Mouse (Mus musculus) kidney, embryonic 15.5 days (tissue): Measurements from ENCODE around the gene 2010111I01Rik. TPM values are rescaled to one million over a fixed set of nuclear protein-coding genes. Genes with fewer than 3 reads are reported as not detected.
"Not testable (repeated sequence)": the region's sequence is repeated elsewhere in the genome, so short reads cannot be mapped to it uniquely, and the experiment has no call there.

Source experiments
- ATAC-seq: fragments of 200-750 bp; cut with Nextera tagmentation; replicated peaks from 2 replicates; pipeline ENCODE4 v1.8.0; 2017; ENCODE audit warnings: moderate TSS enrichment; ENCODE audit not compliant: low FRiP score
- H3K27ac ChIP-seq: fragments of 300-500 bp; sonication (generic); 2 replicates; pipeline ENCODE4 v1.5.1; 2015; ENCODE audit warnings: mild to moderate bottlenecking, inconsistent platforms
- H3K27me3 ChIP-seq: fragments of 300-500 bp; sonication (generic); 2 replicates; pipeline ENCODE4 v1.6.1; 2015; ENCODE audit warnings: inconsistent platforms
- H3K36me3 ChIP-seq: fragments of 300-500 bp; sonication (generic); 2 replicates; pipeline ENCODE4 v1.6.1; 2015; ENCODE audit warnings: inconsistent platforms
- H3K4me1 ChIP-seq: fragments of 300-500 bp; sonication (generic); 2 replicates; pipeline ENCODE4 v1.6.1; 2015; ENCODE audit warnings: inconsistent platforms
- H3K4me2 ChIP-seq: fragments of 300-500 bp; sonication (generic); 2 replicates; pipeline ENCODE4 v1.6.1; 2015; ENCODE audit warnings: moderate library complexity, mild to moderate bottlenecking, inconsistent platforms
- H3K4me3 ChIP-seq: fragments of 300-500 bp; sonication (generic); replicated peaks from 2 replicates; pipeline ENCODE4 v1.5.1; 2015; ENCODE audit warnings: mild to moderate bottlenecking, inconsistent platforms
- H3K9ac ChIP-seq: fragments of 300-500 bp; sonication (generic); 2 replicates; pipeline ENCODE4 v1.6.1; 2015; ENCODE audit warnings: mild to moderate bottlenecking, inconsistent platforms
- H3K9me3 ChIP-seq: fragments of 300-500 bp; sonication (generic); replicated peaks from 2 replicates; pipeline ENCODE4 v1.6.1; 2016; ENCODE audit warnings: inconsistent platforms
- WGBS: fragments of 180-500 bp; shearing (Covaris S2); methylation state at CpG from one replicate; pipeline ENCODE4 v1.1.7; 2015; ENCODE audit warnings: mixed read lengths; 5-methylcytosine and 5-hydroxymethylcytosine counted together
- polyA plus RNA-seq: library from polyadenylated mRNA; unstranded; fragments of >200 nt; fragmentation: Nextera tagmentation; extraction: Ambion mirVana; gene quantifications from 2 replicates; pipeline ENCODE4 v1.2.1, GENCODE M21; 2015

The 2010111I01Rik gene
- polyA plus RNA-seq, 1 experiment from 2014 or later, result 128 TPM

GRCm38 (mm10) chr13:63068371-63069136 lies 103.9 kb downstream of the 2010111I01Rik start:
- Histone ChIP-seq H3K36me3 (no peaks in the 10 kb centered on the region), H3K4me3 (no peak overlapping the region), H3K9me3 (no peaks in the 10 kb centered on the region), H3K27ac (no peak overlapping the region), H3K4me2 (no peak overlapping the region), H3K27me3 (no peaks in the 10 kb centered on the region), H3K4me1 (no peaks in the 10 kb centered on the region), H3K9ac (no peak overlapping the region)
- no peak for ATAC-seq
- WGBS, result 50% methylated on average over 4 of the region's 4 CpGs

- 80% methylated on average over 8 of the region's 8 CpGs for WGBS
- H3K36me3 ChIP-seq, result no peaks in the 10 kb centered on the region
- no peak overlapping the region for H3K27ac ChIP-seq
- H3K4me3 ChIP-seq, result no peak overlapping the region
- no peak for ATAC-seq
- no peaks in the 10 kb centered on the region for H3K27me3 ChIP-seq
- no peak overlapping the region for H3K9ac ChIP-seq
- H3K4me1 ChIP-seq, result no peaks in the 10 kb centered on the region
- no peaks in the 10 kb centered on the region for H3K9me3 ChIP-seq
- H3K4me2 ChIP-seq, result no peak overlapping the region
Observed at GRCm38 (mm10) chr13:63071874-63072273, 107.2 kb downstream of the 2010111I01Rik start.

GRCm38 (mm10) chr13:63072376-63072775 lies 107.7 kb downstream of the 2010111I01Rik start:
- H3K4me3 ChIP-seq, result no peak overlapping the region
- H3K27ac ChIP-seq, result no peak overlapping the region
- no peak overlapping the region for H3K9ac ChIP-seq
- H3K27me3 ChIP-seq, result no peaks in the 10 kb centered on the region
- H3K4me1 ChIP-seq, result no peaks in the 10 kb centered on the region
- no peaks in the 10 kb centered on the region for H3K36me3 ChIP-seq
- H3K4me2 ChIP-seq, result no peak overlapping the region
- 45% methylated on average over 3 of the region's 3 CpGs for WGBS
- no peak for ATAC-seq
- H3K9me3 ChIP-seq, result no peaks in the 10 kb centered on the region

- Histone ChIP-seq H3K9ac (no peak overlapping the region), H3K9me3 (no peaks in the 10 kb centered on the region; the same call in 1 of the 2 replicates), H3K27me3 (no peaks in the 10 kb centered on the region), H3K4me1 (no peaks in the 10 kb centered on the region), H3K27ac (no peak overlapping the region), H3K4me2 (no peak overlapping the region), H3K36me3 (no peaks in the 10 kb centered on the region), H3K4me3 (no peak overlapping the region)
- ATAC-seq, result no peak
- WGBS, result 41% methylated on average over 9 of the region's 9 CpGs
Observed at GRCm38 (mm10) chr13:63073911-63074675, 109.4 kb downstream of the 2010111I01Rik start.

- Histone ChIP-seq H3K27ac (no peak overlapping the region), H3K4me3 (no peak overlapping the region), H3K36me3 (no peaks in the 10 kb centered on the region), H3K27me3 (no peaks in the 10 kb centered on the region), H3K4me1 (no peaks in the 10 kb centered on the region), H3K4me2 (no peak overlapping the region), H3K9ac (no peak overlapping the region), H3K9me3 (no peaks in the 10 kb centered on the region; the same call in 1 of the 2 replicates)
- ATAC-seq, result no peak
- 68% methylated on average over 3 of the region's 3 CpGs for WGBS
Observed at GRCm38 (mm10) chr13:63074676-63074991, 109.9 kb downstream of the 2010111I01Rik start.

GRCm38 (mm10) chr13:63075331-63075855 lies 110.7 kb downstream of the 2010111I01Rik start:
- no peaks in the 10 kb centered on the region for H3K27me3 ChIP-seq
- no peak for ATAC-seq
- no peak overlapping the region for H3K4me3 ChIP-seq
- WGBS, result 89% methylated on average over 2 of the region's 2 CpGs
- no peak overlapping the region for H3K9ac ChIP-seq
- H3K9me3 ChIP-seq, result no peaks in the 10 kb centered on the region; the same call in 1 of the 2 replicates
- no peaks in the 10 kb centered on the region for H3K36me3 ChIP-seq
- H3K4me2 ChIP-seq, result no peak overlapping the region
- H3K27ac ChIP-seq, result no peak overlapping the region
- no peaks in the 10 kb centered on the region for H3K4me1 ChIP-seq

GRCm38 (mm10) chr13:63080191-63080590 lies 115.5 kb downstream of the 2010111I01Rik start:
- no peaks in the 10 kb centered on the region for H3K36me3 ChIP-seq
- 58% methylated on average over 4 of the region's 4 CpGs for WGBS
- no peak overlapping the region for H3K9ac ChIP-seq
- H3K9me3 ChIP-seq, result no peaks in the 10 kb centered on the region; the same call in 1 of the 2 replicates
- no peak overlapping the region for H3K4me2 ChIP-seq
- no peak overlapping the region for H3K27ac ChIP-seq
- H3K27me3 ChIP-seq, result no peaks in the 10 kb centered on the region
- ATAC-seq, result no peak
- no peaks in the 10 kb centered on the region for H3K4me1 ChIP-seq
- no peak overlapping the region for H3K4me3 ChIP-seq

GRCm38 (mm10) chr13:63080823-63081222 lies 116.1 kb downstream of the 2010111I01Rik start:
- no peak overlapping the region for H3K4me3 ChIP-seq
- no peak overlapping the region for H3K9ac ChIP-seq
- no peak overlapping the region for H3K4me2 ChIP-seq
- no peaks in the 10 kb centered on the region; the same call in 1 of the 2 replicates for H3K9me3 ChIP-seq
- H3K36me3 ChIP-seq, result no peaks in the 10 kb centered on the region
- H3K27me3 ChIP-seq, result no peaks in the 10 kb centered on the region
- H3K4me1 ChIP-seq, result no peaks in the 10 kb centered on the region
- no peak overlapping the region for H3K27ac ChIP-seq
- no peak for ATAC-seq
- 88% methylated on average over 2 of the region's 2 CpGs for WGBS

- Histone ChIP-seq H3K27ac (no peak overlapping the region), H3K9ac (no peak overlapping the region), H3K27me3 (no peaks in the 10 kb centered on the region), H3K4me1 (no peaks in the 10 kb centered on the region), H3K4me2 (no peak overlapping the region), H3K4me3 (no peak overlapping the region), H3K36me3 (no peaks in the 10 kb centered on the region), H3K9me3 (no peaks in the 10 kb centered on the region; the same call in 1 of the 2 replicates)
- no peak; the same call in 1 of the 2 replicates for ATAC-seq
- 49% methylated on average over 5 of the region's 5 CpGs for WGBS
Observed at GRCm38 (mm10) chr13:63082555-63083136, 118.0 kb downstream of the 2010111I01Rik start.

- WGBS, result 67% methylated on average over 7 of the region's 7 CpGs
- not testable (repeated sequence) for H3K36me3 ChIP-seq, H3K4me1 ChIP-seq, H3K27me3 ChIP-seq, H3K4me3 ChIP-seq, H3K9ac ChIP-seq, ATAC-seq, H3K4me2 ChIP-seq, H3K9me3 ChIP-seq, H3K27ac ChIP-seq
Observed at GRCm38 (mm10) chr13:63083139-63083538, 118.4 kb downstream of the 2010111I01Rik start.

- no peak overlapping the region for H3K4me2 ChIP-seq
- no peak overlapping the region for H3K27ac ChIP-seq
- ATAC-seq, result no peak
- no peak overlapping the region for H3K9ac ChIP-seq
- H3K36me3 ChIP-seq, result no peaks in the 10 kb centered on the region
- no peaks in the 10 kb centered on the region; the same call in 1 of the 2 replicates for H3K9me3 ChIP-seq
- no peaks in the 10 kb centered on the region for H3K4me1 ChIP-seq
- no peak overlapping the region for H3K4me3 ChIP-seq
- no peaks in the 10 kb centered on the region for H3K27me3 ChIP-seq
- 67% methylated on average over 8 of the region's 8 CpGs for WGBS
Observed at GRCm38 (mm10) chr13:63083663-63084062, 119.0 kb downstream of the 2010111I01Rik start.
